Mouse (Mus musculus) spleen, adult 2 months (tissue): ENCODE data around the gene Srr.

ENCODE experiments used
- CTCF ChIP-seq: fragments of 200-500 bp; IDR thresholded peaks from 2 replicates; pipeline ENCODE4 v1.5.1; 2011; ENCODE audit warnings: mild to moderate bottlenecking, inconsistent platforms; ENCODE audit not compliant: insufficient read depth, insufficient read length, insufficient replicate concordance; ENCODE audit errors: extremely low read depth
- POLR2A ChIP-seq: fragments of 200-500 bp; IDR thresholded peaks from 2 replicates; pipeline ENCODE4 v1.6.1; 2011; ENCODE audit warnings: low read depth, low read length, inconsistent platforms

- TF ChIP-seq CTCF, result no peak
- TF ChIP-seq POLR2A, result no peak
Observed at GRCm38 (mm10) chr11:74881979-74882378, 43.8 kb downstream of the Srr start.
